Comparison of ENCODE assay signal across 8 mouse cellular contexts in genomic region chr6:115675166-115675507, GRCm38 (mm10). TPM values are rescaled to one million over a fixed set of nuclear protein-coding genes. Genes with fewer than 3 reads are reported as not detected.
DNase-seq lines count a peak whose midpoint lies in the region; ATAC-seq and TF ChIP-seq lines count a peak whose summit lies in the region.

No protein-coding gene starts in this region.

- peak overlapping the region; percentile 79 to 93 for H3K4me3 ChIP-seq in ES-E14 (ENCODE audit: insufficient read depth in 1 of 2, low read depth in 1 of 2, low read length in 2 of 2, poor library complexity in 1 of 2, severe bottlenecking in 1 of 2)
- H3K4me3 ChIP-seq in forebrain, embryonic 14.5 days (ENCODE audit: low read depth, low read length), result peak overlapping the region; percentile 100
- H3K4me3 ChIP-seq in kidney, embryonic 15.5 days (replicated peaks), result peak overlapping the region; percentile 66
- peak overlapping the region; percentile 96 for H3K4me3 ChIP-seq in midbrain, embryonic 13.5 days (replicated peaks)

- peak overlapping the region; percentile 97 for H3K9ac ChIP-seq in ES-E14 (ENCODE audit: insufficient read depth, low read depth, low read length, poor library complexity, severe bottlenecking)
- peak overlapping the region; percentile 99 for H3K9ac ChIP-seq in forebrain, embryonic 14.5 days (ENCODE audit: low read length)
- H3K9ac ChIP-seq in kidney, embryonic 15.5 days, result peak overlapping the region; percentile 91
- peak overlapping the region; percentile 99 for H3K9ac ChIP-seq in midbrain, embryonic 13.5 days (replicated peaks)

- under 1% methylated on average over 13 of the region's 13 CpGs for WGBS in forebrain, embryonic 14.5 days
- WGBS in kidney, embryonic 15.5 days, result 1% methylated on average over 13 of the region's 13 CpGs
- WGBS in midbrain, embryonic 13.5 days, result 0% methylated on average over 13 of the region's 13 CpGs

- no peaks in the 10 kb centered on the region for H3K27me3 ChIP-seq in forebrain, embryonic 14.5 days (replicated peaks; ENCODE audit: control insufficient read depth, insufficient read depth, low read length)
- no peaks in the 10 kb centered on the region for H3K27me3 ChIP-seq in kidney, embryonic 15.5 days
- H3K27me3 ChIP-seq in midbrain, embryonic 13.5 days, result no peaks in the 10 kb centered on the region

- H3K27ac ChIP-seq in ES-E14 (ENCODE audit: insufficient read depth, low read depth, low read length, poor library complexity, severe bottlenecking), result peak overlapping the region; percentile 79; the same call in 1 of the 2 replicates
- H3K27ac ChIP-seq in forebrain, embryonic 14.5 days (ENCODE audit: low read depth, low read length), result peak overlapping the region; percentile 97
- peak overlapping the region; percentile 97 for H3K27ac ChIP-seq in kidney, embryonic 15.5 days
- peak overlapping the region; percentile 98 for H3K27ac ChIP-seq in midbrain, embryonic 13.5 days

- H3K9me3 ChIP-seq in ES-E14 (ENCODE audit: control insufficient read depth, insufficient read depth, low read depth, low read length), result no peaks in the 10 kb centered on the region
- H3K9me3 ChIP-seq in forebrain, embryonic 14.5 days (replicated peaks; ENCODE audit: control insufficient read depth, low read length), result no peaks in the 10 kb centered on the region
- no peaks in the 10 kb centered on the region for H3K9me3 ChIP-seq in kidney, embryonic 15.5 days (replicated peaks)
- no peaks in the 10 kb centered on the region for H3K9me3 ChIP-seq in midbrain, embryonic 13.5 days

- ATAC-seq in forebrain, embryonic 14.5 days, result no peak
- no peak for ATAC-seq in kidney, embryonic 15.5 days (replicated peaks; ENCODE audit: low FRiP score)
- ATAC-seq in midbrain, embryonic 13.5 days, result no peak

- peaks cover 2 to 5% of the 10 kb centered on the region in 2 experiments for H3K4me1 ChIP-seq in ES-E14 (ENCODE audit: control insufficient read depth in 2 of 2, insufficient read depth in 2 of 2, low read length in 2 of 2, poor library complexity in 1 of 2)
- H3K4me1 ChIP-seq in forebrain, embryonic 14.5 days (ENCODE audit: control insufficient read depth, insufficient read depth, low read length), result peaks cover 15% of the 10 kb centered on the region
- peaks cover 17% of the 10 kb centered on the region for H3K4me1 ChIP-seq in kidney, embryonic 15.5 days
- H3K4me1 ChIP-seq in midbrain, embryonic 13.5 days (replicated peaks), result peaks cover 44% of the 10 kb centered on the region

- DNase-seq in embryo, embryonic 9.5 days (ENCODE audit: extremely low spot score), result peak; percentile 29
- DNase-seq in embryo, embryonic 11 days, result no peak
- DNase-seq in ES-E14 (ENCODE audit: low read depth, low spot score), result no peak
- peak; percentile 54 for DNase-seq in forebrain, embryonic 14.5 days (ENCODE audit: low spot score)
- DNase-seq in yolk sac, embryonic 10.5 days (ENCODE audit: low spot score), result no peak
- DNase-seq in T-cell, adult 2 months (ENCODE audit: low spot score), result no peak

- H3K36me3 ChIP-seq in ES-E14 (ENCODE audit: control insufficient read depth, insufficient read depth, low read length, poor library complexity, severe bottlenecking), result no peaks in the 10 kb centered on the region
- H3K36me3 ChIP-seq in forebrain, embryonic 14.5 days (ENCODE audit: control insufficient read depth, insufficient read depth, low read length), result no peaks in the 10 kb centered on the region
- 0 out of 2 replicates have a peak, but pooled peaks cover 2% of the 10 kb centered on the region for H3K36me3 ChIP-seq in kidney, embryonic 15.5 days
- H3K36me3 ChIP-seq in midbrain, embryonic 13.5 days, result no peaks in the 10 kb centered on the region

- in situ Hi-C loops in ES-E14 (cut with MboI; ENCODE audit: low sequenced_read_pairs in 2 of 2, unreplicated experiment in 2 of 2), result no loop called here

- H3K4me2 ChIP-seq in forebrain, embryonic 14.5 days (ENCODE audit: low read length), result peak overlapping the region; percentile 65
- peak overlapping the region; percentile 80 for H3K4me2 ChIP-seq in kidney, embryonic 15.5 days
- peak overlapping the region; percentile 80 for H3K4me2 ChIP-seq in midbrain, embryonic 13.5 days (replicated peaks)

TF ChIP-seq in ES-E14, 5 proteins besides CTCF, POLR2A, EP300 and RAD21:
- TF ChIP-seq HCFC1 (IDR thresholded peaks at IDR 0.05; ENCODE audit: borderline replicate concordance, insufficient read depth, low read length) (no peak), ZNF384 (IDR thresholded peaks at IDR 0.05; ENCODE audit: low read depth, low read length) (no peak), ZC3H11A (IDR thresholded peaks at IDR 0.05; ENCODE audit: borderline replicate concordance, low read depth, low read length) (no peak), CHD2 (IDR thresholded peaks at IDR 0.05; ENCODE audit: low read depth, low read length) (no peak), MAFK (IDR thresholded peaks at IDR 0.05; ENCODE audit: insufficient read depth, low read depth, low read length) (no peak)

RNA-seq across cellular contexts. Expression of gene Raf1, which starts 1.3 kb away (rescaled TPM):
- 128 and 140 TPM in 2 replicates for total RNA-seq in ES-E14 (2012; rRNA removed)
- polyA plus RNA-seq in forebrain, embryonic 14.5 days (2014; fragmentation: Nextera tagmentation; extraction: Ambion mirVana), result 150 and 158 TPM in 2 replicates
- 87.0 and 94.9 TPM in 2 replicates for polyA plus RNA-seq in kidney, embryonic 15.5 days (2015; fragmentation: Nextera tagmentation; extraction: Ambion mirVana)
- polyA plus RNA-seq in midbrain, embryonic 13.5 days (2015; fragmentation: Nextera tagmentation; extraction: Ambion mirVana), result 141 and 159 TPM in 2 replicates

Comparison
In these comparisons a context has a peak if more than half of its experiments do, and no peak if none do; other contexts are left out.
1. DNase-seq: peak in embryo, embryonic 9.5 days (single experiment) and forebrain, embryonic 14.5 days (single experiment); none in embryo, embryonic 11 days (single experiment), ES-E14 (single experiment), yolk sac, embryonic 10.5 days (single experiment) and T-cell, adult 2 months (single experiment).
2. Peak in every context shown above with its lines, with median percentiles within 50 percentile points of each other: H3K27ac ChIP-seq, H3K4me3 ChIP-seq, H3K9ac ChIP-seq and H3K4me2 ChIP-seq.